Mouse (Mus musculus) layer of hippocampus, adult 11-12 months (tissue): Measurements from ENCODE around the gene Gm3526.
"Not testable (repeated sequence)": the region's sequence is repeated elsewhere in the genome, so short reads cannot be mapped to it uniquely, and the experiment has no call there.

ENCODE experiments used
- DNase-seq: peaks from one replicate; pipeline ENCODE4 v3.0.0; 2022; ENCODE audit warnings: low spot score

The Gm3526 gene

DNA sequence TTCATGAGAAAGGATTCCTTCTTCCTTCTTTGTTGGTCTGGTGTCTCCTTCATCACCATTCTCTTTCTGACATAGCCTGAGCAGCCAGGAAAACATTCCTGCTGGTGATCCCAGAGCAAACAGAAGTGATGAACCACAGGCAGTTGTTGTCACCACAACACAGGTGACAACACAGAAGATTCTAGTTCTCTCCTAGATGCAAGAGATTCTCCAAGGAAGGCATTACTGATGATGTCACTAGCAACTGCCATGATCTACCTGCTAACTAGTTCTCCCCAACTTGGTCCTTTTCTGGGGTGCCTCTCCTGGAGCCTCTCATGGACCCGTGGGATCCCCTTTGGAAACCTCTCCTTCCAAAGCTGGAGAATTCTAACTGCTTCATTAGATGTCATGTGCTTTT lies at the start of gene Gm3526:
TSS of gene Gm3526 (minus strand) at position 101 of the 400 bp plus-strand sequence.
- DNase-seq, result not testable (repeated sequence)
